Mouse (Mus musculus): ENCODE results near the gene Kat2b. TPM values are rescaled to one million over a fixed set of nuclear protein-coding genes. Genes with fewer than 3 reads are reported as not detected.
A peak's percentile ranks its signal among the peaks of the same experiment; 100 is the strongest.
"Not testable (repeated sequence)": the region's sequence is repeated elsewhere in the genome, so short reads cannot be mapped to it uniquely, and the experiment has no call there.

Gene Kat2b
- total RNA-seq (2014; fragmentation: Nextera tagmentation) (35.1 and 51.5 TPM in 2 replicates), total RNA-seq (2017) (30.5 and 35.9 TPM in 2 replicates)

DNA sequence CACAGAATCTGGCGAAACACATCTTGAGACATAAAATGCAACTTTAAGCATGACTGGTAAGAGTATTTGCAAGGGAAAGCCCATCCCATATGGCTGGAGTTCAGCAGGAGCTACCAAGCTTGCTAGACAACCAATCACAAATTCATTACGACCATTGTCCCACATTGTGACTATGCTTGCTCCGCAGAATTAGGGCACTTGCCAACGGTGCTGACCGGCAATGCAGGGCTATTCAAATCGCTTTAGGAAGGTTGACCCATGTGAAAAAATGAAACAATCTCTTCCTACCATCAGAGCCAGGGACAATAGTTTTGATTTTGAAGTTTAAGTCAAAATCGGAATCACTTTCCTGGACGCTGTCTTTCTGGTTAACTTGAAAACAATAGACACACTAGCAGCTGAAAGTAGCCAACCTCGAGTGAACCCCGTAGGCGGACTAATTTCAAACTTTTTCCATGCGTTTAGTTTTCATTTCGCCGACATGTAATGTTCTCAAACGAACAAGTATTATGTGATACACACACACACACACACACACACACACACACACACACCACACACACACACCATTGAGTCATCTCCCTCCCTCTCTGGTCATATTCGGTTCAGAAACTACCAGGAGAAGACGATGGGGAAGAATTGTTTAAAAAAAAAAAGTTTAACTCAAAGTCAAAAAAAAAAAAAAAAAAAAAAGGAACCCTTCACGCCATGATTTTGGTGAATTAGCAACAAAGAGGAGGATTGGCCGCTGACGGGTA lies at the start of gene Kat2b:
Kat2b (plus strand) TSS at position 701 of the 758 bp plus-strand sequence.
- ATAC-seq (replicated peaks; ENCODE audit: poor library complexity, severe bottlenecking) = peak; percentile 1; the same call in 1 of the 2 replicates

DNA sequence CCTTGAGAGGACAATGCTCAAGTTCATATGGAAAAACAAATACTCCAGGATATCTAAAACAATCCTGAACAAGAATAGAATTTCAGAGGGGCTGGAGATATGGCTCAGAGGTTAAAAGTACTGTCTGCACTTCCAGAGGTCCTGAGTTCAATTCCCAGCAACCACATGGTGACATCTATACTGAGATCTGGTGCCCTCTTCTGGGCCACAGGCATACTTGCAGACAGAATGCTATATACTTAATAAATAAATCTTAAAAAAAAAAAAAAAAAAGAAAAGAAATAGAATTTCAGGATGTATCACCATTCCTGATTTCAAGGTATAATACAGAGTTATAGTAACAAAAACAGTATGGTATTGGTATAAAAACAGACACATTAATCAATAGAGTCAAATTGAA lies 47.3 kb upstream of the Kat2b start:
- ATAC-seq (replicated peaks; ENCODE audit: poor library complexity, severe bottlenecking) = peak; percentile 37; the same call in 1 of the 2 replicates

DNA sequence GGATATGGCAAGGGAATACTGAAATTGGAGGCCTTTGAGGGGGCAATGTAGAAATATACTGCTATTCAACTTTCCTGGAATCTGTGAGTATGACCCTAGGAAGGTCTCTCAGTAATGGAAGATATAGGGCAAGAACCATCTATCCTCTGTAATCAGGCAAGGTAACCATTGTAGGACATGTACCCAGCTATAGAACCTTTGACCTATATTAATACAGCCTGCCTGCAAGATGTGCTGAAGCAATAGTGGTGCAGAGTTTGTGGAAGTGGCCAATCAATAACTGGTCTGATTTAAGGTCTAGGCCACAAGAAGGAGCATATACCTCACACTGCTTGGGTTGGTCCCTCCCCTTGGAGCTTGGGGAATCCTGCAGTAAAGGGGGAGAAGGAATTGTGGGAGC lies 46.2 kb upstream of the Kat2b start:
- no peak for ATAC-seq (replicated peaks; ENCODE audit: poor library complexity, severe bottlenecking)

DNA sequence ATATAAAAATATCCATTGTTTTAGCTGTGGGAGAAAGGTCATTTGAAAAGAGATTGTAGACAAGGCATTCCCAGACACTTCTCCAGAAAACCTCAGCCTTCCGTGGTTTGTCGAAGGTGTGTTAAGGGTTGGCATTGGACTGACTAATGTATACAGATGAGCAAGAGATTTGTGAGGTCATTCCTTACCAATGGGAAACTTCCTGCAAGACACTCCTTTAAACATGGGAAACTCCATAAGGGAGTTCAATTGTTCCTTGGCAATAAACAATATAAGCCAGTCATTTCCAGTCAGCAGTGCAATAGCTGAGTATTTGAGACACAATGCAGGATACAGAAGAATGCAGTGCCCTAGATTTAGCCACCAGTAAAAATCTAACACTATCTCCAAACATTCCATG lies 38.6 kb upstream of the Kat2b start:
- no peak for ATAC-seq (replicated peaks; ENCODE audit: poor library complexity, severe bottlenecking)

DNA sequence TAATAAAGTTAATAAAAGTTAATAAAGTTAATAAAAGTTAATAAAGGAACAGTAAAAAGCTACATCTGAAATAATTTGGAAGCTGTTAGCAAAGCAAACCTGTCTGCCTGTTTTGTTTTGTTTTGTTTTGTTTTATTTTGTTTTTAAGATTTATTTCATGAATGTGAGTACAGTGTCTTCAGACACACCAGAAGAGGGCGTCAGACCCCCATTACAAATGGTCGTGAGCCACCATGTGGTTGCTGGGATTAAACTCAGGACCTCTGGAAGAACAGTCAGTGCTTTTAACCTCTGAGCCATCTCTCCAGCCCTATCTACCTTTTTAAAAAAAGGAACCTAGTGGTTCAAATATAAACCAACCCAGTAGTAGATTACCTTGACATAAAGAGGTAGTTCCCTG lies 35.5 kb upstream of the Kat2b start:
- ATAC-seq (replicated peaks; ENCODE audit: poor library complexity, severe bottlenecking) = no peak

DNA sequence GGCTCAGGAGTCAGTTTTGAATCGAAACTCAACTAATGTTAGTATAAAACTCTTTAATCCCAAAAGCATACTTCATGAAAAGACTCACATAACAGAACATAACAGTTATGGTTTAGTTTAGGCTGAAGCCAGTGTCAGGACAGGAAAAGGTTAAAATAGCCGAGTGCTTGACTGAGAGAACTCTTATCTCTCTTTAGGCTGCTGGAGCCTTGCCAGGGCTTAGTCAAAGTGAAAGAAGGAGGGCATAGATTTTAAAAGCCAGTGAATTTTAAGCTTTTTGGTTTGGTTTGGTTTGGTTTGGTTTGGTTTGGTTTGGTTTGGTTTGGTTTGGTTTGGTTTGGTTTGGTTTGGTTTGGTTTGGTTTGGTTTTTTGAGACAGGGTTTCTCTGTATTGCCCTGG lies 34.2 kb upstream of the Kat2b start:
- no peak for ATAC-seq (replicated peaks; ENCODE audit: poor library complexity, severe bottlenecking)

DNA sequence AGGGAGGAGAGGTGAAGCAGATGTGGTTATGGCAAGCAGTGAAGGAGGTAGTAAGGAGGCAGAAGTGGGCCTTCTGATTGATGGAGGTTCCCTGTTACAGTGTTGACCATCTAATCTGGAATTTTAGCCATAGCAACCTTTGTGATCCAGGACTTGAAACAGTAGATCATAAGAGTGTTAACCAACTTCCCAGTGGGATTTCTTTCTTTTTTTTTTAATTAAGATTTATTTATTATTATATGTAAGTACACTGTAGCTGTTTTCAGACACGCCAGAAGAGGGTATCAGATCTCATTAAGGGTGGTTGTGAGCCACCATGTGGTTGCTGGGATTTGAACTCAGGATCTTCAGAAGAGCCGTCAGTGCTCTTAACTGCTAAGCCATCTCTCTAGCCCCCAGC lies 27.3 kb upstream of the Kat2b start, which contains the start of gene Pp2d1:
Pp2d1 (minus strand) TSS at position 101 of the 400 bp plus-strand sequence.
- not testable (repeated sequence) for ATAC-seq (replicated peaks; ENCODE audit: poor library complexity, severe bottlenecking)

DNA sequence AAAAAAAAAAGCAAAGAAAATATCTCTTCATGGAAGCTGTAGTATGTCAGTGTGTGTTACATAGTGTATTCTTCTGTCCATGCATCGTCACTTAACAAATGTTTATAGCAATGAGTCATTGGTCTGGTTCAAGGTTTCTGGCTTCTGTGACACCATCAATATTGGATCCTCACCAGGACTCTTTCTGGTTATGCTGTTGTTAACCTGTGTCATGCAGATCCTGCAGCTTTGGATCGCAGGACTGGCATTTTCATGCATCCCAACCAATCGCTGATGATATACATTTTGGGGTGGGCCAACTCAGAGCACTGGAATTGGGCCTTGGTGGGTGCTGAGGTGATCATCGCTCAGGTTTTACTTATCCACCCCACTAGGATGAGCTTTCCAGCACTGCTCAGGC lies 24.1 kb upstream of the Kat2b start:
- no peak for ATAC-seq (replicated peaks; ENCODE audit: poor library complexity, severe bottlenecking)

DNA sequence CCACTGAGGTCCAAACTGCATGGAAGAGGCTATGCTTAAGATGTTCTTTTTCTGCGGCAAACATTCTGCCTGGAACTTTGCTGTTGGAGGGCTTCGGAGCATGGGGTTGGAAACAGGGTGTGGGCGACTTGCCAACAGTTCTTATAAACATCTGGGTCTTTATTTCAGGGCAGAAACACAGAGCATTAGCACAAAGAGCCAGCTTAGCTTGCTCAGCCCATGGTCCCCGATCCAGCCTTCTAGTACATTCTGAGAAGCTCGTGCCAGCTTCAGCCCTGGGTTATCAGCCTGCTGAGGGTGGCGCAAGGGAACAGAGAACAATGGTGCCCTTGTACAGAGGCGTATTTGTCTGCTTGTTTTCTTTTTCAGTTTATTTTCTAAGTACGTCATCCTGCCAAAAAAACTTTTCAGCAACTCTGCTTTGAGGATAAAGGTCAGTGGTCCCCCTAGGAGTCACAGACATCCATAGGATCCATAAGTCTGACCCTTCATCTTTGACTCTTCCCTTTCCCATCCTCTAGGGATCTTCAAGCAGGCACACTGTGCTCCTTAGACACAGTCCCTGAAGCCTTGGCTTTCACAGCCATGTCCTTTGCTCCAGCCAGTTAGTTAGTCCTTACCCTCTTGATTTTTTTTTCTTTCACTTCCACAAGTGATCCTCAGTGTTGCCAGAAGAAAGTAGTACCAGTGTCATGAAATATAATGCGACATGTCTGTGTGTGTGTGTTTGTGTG lies 22.9 kb upstream of the Kat2b start:
- no peak for ATAC-seq (replicated peaks; ENCODE audit: poor library complexity, severe bottlenecking)

DNA sequence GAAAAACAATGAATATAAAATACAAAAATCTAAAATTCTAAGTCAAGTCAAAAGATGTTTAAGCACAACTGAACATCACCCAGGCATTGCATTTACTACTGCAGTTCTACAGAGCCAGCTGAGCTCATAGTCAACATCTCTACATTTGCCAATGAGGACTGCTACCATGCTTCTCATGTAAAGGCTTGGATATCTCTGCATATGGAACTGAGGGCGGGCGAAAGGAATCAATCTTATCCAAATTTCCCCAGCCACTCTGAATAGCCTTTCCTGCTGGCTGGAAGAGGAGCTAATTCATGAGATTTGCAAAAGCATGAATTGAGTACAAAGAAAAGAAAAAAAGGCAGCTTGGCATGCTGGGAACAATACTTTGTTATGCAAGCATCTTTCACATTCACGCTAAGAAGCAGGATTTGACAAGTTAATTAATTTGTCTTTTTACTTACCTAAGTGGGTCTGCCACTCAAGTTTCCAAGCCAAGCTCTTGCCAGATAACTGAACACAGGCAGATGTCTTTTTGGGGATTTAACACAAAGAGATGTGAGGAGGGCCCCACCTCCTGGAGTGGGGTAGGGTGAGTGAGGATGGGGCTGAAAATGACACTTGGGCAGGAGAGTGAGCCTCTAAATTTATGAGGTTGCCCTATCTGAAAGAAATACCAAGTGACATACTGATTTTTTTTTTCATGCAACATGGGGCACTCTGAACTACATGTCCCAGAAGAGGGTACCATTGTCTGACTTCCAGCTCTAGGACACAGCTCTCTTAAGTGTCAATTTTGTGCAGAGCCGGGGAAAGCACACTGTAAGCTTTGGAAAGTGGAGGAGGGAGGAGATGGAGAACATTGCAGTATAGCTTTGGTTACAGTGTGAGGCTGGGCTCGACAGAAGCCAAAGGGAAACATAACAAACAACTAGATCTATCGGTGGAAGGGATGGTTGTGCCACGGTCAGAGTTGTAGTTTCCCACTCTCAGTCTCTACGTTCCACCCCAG lies 15.1 kb upstream of the Kat2b start:
- ATAC-seq (replicated peaks; ENCODE audit: poor library complexity, severe bottlenecking) = no peak

DNA sequence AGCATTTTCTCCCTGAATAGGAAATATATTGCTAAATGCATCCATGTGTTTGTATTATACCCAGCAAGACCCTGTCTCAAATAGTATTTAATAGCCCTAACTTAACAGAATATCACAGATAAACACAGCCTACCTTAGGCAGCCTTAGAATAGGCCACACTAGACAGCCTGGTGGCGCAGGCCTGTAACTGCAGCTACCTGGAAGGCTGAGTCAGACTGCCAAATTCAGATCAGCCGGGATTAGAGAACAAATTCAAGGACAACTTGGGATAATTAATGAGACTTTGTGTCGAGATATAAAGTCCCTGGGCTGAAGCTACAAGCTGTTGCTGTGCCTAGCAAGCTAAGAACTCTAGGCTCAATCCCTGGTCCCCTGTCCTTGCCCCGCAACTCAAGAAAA lies 12.6 kb upstream of the Kat2b start:
- peak; percentile 78 for ATAC-seq (replicated peaks; ENCODE audit: poor library complexity, severe bottlenecking)

DNA sequence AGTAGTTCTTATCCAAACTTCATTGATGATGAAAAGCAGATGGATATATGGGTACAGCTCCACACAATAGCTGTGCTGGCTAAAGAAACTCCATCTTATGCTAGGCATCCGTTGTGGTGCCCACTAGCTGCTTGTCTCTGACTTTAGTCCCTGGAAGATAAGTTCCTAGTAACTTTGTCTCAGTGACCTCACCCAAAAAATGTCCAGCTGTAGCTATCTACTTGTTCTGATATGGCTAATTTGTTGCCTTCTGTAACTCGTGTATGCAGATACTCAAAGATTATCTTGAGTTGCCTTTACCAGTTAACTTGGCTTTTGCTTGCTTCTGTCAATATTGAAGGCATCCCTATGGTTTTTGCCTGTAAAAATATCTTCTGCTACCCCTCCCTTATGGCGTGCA lies 11.8 kb upstream of the Kat2b start:
- ATAC-seq (replicated peaks; ENCODE audit: poor library complexity, severe bottlenecking) = no peak

DNA sequence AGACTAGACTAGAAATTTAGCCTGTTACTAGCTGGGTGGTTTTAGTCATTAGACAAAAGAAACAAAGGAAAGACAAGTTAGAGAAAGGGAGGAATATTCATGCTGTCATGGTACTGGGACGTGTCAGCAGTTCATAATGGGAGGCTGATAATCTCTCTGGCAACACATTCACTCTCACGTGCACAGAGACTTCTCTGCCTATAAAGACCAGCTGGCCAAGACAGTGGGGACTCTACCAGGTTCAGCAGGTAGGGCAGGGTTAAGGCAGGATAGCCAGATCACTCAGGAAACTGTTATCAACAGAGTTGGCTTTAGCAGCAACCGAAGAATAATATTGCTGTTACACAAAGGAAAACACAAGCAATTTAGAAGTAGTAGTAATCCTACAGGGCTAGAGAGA lies 9.2 kb upstream of the Kat2b start:
- no peak for ATAC-seq (replicated peaks; ENCODE audit: poor library complexity, severe bottlenecking)

DNA sequence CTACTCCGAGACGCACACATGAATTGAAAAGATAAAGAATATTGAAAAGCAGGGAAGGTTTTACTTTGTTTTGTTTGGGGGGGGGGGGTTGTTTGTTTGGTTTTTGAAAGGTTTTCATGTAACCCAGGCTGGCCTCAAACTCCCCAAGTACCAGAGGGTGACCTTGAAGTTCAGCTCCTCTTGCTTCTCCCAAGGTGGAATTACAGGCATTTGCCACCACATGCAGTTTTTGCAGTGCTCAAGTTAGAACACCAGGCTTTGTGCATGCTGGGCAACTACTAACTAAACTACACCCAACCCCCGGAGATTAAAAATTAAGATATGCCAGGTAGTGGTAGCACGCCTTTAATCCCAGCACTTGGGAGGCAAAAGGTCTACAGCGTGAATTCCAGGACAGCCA lies 7.0 kb upstream of the Kat2b start:
- no peak for ATAC-seq (replicated peaks; ENCODE audit: poor library complexity, severe bottlenecking)

DNA sequence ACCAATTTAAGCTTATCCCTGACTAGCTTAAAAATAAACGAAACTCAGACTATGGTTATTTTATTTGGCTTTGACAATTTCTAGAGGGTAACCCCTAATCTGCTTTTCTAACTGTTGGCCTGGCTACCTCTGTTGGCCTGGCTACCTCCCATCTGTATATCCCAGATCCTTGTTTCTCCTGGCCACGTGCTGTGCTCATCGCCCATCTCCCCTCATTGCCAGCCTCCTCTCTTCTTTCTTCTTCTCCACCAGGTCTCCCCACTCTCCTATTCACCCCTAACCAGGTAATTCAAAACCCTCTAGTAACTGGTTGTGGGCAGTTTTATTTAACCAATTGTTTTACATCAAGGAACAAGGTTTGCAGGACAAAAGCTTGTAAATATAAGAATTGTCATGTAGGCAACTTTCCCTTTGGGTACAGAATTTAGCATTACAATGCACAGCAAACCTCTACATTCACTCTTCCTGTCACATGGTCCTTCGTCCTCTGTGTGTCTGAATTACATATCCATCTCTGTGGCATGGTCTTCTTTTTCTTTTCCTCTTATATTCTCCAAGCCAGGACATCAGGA lies 5.1 kb upstream of the Kat2b start:
- ATAC-seq (replicated peaks; ENCODE audit: poor library complexity, severe bottlenecking) = no peak

DNA sequence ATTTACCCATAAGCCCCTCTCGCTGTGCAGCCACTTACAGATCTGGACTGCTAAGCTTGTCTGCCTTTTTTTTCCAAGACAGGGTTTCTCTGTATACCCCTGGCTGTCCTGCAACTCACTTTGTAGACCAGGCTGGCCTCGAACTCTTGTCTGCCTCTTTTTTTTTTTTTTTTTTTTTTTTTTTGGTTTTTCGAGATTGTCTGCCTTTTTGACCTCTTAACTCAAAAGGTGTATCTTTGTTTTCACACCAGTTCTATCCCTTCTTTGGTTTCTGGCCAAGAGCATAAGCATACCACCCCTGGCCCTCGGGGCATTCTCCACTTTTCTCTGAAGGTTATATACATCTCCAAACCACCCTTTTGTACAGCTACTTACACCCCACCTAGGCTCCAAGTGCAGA lies 1.8 kb upstream of the Kat2b start:
- no peak for ATAC-seq (replicated peaks; ENCODE audit: poor library complexity, severe bottlenecking)

DNA sequence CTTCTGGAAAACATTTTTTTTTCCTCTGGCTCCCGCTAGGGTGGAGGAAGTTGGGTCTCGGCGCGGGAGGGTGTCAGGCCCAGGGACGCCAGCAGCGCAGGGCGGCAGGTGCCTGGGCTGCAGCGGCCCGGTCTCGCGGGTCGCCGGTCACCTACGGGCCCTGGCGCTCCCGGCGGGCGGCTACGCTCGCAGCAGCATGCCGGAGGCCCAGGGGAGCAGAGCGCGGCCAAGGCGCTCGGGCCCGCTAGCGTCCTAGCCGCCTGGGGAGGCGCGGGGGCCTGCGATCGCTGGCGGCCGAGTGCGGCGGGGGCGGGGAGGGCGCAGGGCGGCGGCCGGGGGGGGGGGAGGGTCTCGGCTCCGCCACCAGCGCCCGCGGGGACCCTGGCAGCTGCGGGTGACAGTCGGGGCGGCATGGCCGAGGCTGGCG lies 271 bp downstream of the Kat2b start:
- peak; percentile 60 for ATAC-seq (replicated peaks; ENCODE audit: poor library complexity, severe bottlenecking)

DNA sequence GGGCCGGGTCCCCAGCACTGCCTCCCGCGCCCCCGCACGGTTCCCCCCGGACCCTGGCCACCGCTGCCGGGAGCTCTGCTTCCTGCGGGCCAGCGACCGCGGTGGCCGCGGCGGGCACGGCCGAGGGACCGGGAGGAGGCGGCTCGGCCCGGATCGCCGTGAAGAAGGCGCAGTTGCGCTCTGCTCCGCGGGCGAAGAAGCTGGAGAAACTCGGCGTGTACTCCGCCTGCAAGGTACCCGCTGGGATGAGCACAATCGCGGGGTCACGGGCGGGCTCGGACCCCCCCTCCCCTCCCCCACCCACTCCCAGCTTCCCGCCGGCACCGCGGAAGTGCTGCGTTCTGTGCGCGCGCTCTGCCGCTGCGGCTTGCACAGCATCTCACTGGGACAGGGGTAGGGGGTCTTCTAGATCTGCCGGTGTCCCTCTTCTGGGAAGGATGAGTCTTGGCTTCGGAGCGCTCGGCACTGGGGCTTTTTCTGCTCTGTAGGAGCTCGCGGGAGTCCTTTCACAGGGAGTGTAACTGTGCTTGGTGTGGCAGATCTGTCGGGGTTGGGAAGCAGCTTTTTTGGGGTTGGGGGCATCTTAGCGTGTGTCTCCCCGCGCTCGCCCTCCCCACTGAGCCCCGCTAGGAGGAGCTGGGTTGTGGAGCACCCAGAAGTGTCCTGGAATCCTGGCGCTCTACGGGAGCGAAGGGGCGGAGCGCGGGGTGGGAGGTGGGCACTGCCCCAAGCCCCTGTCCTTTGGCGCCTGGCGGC lies 863 bp downstream of the Kat2b start:
- no peak; the same call in 1 of the 2 replicates for ATAC-seq (replicated peaks; ENCODE audit: poor library complexity, severe bottlenecking)

DNA sequence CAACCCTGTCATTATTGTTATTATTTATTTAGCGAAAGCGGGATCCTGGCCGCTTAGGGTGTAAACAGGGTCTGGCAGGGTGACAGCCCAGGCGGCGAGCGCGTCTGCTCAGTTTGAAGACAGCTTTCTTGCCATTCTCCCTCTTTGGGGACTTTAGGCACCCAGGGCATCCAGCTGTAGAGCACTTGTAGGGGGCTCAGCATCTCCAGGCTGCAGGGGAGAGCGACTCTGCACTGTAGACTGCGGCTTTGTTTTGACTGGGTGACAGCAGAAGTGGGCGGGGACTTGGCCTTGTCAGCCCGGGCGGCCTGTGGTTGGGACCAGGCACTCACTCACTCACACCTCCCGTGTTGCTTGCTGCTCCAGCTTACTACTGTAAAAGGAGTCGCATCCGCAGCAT lies 1.5 kb downstream of the Kat2b start:
- peak; percentile 53 for ATAC-seq (replicated peaks; ENCODE audit: poor library complexity, severe bottlenecking)
